Mouse (Mus musculus) common myeloid progenitor, adult 5-6 weeks (primary cell): ENCODE data around the gene C330021F23Rik. TPM values are rescaled to one million over a fixed set of nuclear protein-coding genes. Genes with fewer than 3 reads are reported as not detected.

Source experiments
- ATAC-seq: replicated peaks from 2 replicates; pipeline ENCODE4 v1.8.0; 2016; ENCODE audit warnings: low read depth, mild to moderate bottlenecking, moderate TSS enrichment, inconsistent platforms; ENCODE audit not compliant: poor library complexity, severe bottlenecking
- total RNA-seq: library from RNA; stranded (forward); fragments of 200-1000, 187-1606 nt; gene quantifications from 2 replicates; pipeline ENCODE4 v1.2.3, GENCODE M21; 2017

Gene C330021F23Rik
- total RNA-seq, 1 experiment from 2014 or later, result 0.96 TPM

DNA sequence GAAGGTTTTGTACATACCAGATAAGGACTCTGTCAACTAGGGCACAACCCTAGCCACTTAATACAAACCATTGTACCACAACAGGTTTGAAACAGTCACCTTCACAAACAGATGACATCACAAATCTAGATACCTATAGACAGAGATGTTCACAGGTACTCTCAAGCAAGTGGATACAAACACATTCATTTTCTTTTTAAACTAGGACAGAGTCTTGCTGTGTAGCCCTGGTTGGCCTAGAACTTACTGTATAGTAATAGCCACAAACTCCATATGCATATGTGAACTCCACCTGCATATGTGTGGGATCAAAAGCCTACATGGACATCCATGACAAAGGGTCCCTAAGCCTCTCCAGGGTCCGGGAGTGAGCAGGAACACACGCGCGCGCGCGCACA is 19.2 kb downstream of the C330021F23Rik start, which contains the start of gene Camsap3:
Camsap3 (plus strand) TSS at position 301 of the 398 bp plus-strand sequence.
- no peak for ATAC-seq

GRCm38 (mm10) chr8:3587391-3588257 is 19.8 kb downstream of the C330021F23Rik start:
- ATAC-seq, result peak; percentile 57

- ATAC-seq, result peak; percentile 64
Measured at GRCm38 (mm10) chr8:3588258-3588633, 20.5 kb downstream of the C330021F23Rik start.

DNA sequence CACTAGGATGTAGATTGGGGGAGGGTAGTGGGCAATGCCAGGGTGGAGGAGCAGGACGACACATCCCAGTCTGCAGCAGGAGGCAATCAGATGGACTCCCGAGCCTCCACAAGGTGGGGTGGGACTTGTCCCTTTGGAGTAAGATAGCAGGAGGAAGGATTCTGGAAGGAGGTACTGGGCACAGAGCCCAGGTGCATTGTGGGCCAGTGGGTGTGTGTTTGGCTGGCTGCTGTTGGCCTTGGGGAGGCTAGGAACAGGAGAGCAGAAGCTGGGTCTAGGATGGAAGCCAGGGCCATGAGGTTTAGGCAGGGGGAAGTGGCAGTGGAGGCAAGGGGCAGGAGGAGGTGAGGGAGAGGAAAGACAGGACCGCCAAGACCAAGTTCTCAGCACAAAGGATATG is 25.7 kb downstream of the C330021F23Rik start:
- 0 out of 2 replicates have a peak, but pooled peaks have one; percentile 30 for ATAC-seq

- no peak for ATAC-seq
Measured at GRCm38 (mm10) chr8:3594466-3594865, 26.7 kb downstream of the C330021F23Rik start.

DNA sequence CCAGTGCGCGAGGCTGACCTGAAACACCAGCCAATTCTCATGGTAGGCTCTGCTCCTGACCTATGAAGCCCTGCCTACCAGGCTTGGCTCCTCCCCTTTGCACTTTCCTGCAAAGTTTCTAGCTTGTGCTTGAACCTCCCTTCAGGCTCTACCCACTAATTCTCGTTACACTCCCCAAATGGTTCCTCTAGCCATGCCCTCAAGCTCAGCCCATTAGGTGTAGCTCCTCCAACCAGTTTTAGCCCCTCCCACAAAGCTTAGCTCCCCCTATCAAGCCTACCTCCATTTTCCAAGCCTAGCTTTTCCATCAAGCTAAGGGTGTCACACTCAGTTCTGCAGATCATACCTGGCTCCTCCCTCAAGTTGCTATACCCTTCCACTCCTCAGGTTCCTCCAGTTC is 30.3 kb downstream of the C330021F23Rik start:
- ATAC-seq, result no peak

GRCm38 (mm10) chr8:3599219-3599618 is 31.4 kb downstream of the C330021F23Rik start:
- no peak for ATAC-seq

GRCm38 (mm10) chr8:3600401-3600800 is 32.6 kb downstream of the C330021F23Rik start:
- ATAC-seq, result no peak

DNA sequence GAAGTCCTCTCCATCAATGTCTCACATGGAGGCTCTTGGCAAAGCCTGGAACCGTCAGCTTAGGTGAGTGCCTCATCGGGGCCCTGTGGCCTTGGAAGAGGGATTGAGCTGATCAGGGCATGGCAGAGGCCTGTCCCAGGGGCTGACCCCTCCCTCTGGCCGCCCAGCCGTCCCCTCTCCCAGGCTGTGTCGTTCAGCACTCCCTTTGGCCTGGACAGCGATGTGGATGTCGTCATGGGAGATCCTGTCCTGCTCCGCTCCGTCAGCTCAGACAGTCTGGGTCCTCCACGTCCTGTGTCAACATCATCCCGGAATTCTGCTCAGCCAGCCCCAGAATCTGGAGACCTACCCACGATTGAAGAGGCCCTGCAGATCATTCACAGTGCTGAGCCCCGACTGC is 35.6 kb downstream of the C330021F23Rik start:
- no peak for ATAC-seq

- ATAC-seq, result peak; percentile 43
Measured at GRCm38 (mm10) chr8:3606593-3606992, 38.8 kb downstream of the C330021F23Rik start.

DNA sequence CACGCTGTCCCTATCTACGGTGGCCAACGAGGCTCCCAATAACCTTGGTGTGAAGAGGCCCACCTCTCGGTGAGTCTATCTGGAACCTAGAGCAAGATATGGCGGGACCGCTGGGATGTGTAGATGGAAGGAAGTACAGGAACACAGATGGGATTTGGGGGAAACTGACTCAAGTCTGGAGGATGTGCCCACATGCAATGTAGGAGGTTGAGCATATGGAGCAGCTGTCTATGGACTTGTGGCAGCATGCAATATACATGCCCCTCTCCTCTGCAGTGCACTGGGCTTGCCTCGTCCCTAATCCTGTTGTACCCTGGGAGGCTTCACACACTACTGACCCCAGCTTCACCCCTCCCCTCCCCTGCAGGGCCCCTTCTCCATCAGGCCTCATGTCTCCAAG is 40.0 kb downstream of the C330021F23Rik start:
- no peak for ATAC-seq

DNA sequence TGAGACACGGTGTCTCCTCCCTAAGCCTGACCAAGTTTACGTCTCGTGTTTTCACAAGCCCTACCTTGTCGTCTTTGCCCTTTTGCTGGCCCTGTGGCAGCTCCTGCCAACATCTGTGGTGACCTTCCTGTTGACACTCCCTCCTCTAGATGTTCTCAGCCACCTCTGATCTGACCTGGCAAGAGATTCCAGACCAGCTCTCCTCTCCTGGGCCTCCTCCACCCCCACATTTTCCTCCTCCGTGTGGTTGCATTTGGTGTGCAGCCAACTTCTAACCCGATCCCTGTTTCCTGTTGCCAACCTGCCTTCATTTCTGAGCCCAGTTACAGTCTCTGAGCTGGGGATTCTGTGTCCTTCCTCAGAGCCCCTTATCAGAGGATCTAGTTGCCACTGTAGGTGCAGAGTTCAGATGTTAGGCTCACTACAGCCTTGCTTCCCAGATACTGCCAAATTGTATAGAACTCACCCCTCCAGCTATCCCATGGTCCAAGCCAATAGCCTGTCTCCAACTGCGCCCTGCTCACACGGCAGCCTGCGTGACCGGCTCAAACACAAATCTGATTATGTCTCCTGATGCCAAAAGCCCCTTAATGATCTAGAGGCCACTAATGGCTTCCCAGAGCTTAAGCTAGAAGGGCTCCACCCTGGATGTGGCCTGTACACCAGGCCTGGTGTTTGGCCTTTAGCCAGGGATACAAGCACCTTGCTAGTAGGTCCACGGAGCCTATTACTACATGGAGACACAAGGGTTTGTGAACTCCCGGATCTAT is 41.4 kb downstream of the C330021F23Rik start:
- peak; percentile 16 for ATAC-seq

- ATAC-seq, result no peak
Measured at GRCm38 (mm10) chr8:3609816-3610150, 42.0 kb downstream of the C330021F23Rik start.

DNA sequence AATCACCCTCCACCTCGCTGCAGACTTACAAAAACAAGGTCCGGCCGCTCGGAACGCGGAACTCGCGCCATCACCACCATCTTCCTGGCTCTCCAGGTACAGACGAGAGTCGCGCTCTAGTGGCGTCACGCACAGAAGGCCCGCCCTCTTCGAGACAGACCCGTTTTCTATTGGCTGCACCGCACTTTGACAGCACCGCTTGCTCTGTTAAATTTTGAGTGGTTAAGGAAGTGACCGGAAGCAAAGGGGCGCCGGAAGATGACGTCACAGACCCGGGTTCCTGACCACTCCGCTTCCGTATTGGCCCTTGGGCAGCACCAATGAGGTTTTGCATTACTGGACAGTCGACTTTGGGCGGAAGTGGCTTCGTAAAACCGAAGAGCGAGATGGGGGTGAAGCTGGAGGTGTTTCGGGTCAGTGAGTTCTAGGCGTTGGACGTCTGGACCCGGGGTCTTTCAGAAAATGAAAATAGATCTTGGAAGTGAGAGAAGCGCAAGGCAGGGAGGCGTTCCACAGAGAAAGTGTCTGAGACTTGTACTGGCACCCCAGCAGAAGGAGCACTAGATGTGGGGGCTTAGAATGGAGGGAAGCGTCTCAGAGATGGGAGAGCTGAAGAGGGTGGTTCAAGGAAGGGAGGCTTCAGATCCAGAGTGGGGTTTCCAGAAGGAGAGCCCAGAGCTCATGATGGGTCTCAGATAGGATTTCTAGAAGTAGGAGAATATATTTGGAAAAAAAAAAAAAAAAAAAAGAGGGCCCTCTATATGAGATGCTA is 53.6 kb downstream of the C330021F23Rik start, which contains the start of the genes Xab2 and Pet100:
Xab2 (minus strand) TSS at position 118 of the 772 bp plus-strand sequence.
Pet100 (plus strand) TSS at position 350 of the 772 bp plus-strand sequence.
- ATAC-seq, result peak; percentile 98

DNA sequence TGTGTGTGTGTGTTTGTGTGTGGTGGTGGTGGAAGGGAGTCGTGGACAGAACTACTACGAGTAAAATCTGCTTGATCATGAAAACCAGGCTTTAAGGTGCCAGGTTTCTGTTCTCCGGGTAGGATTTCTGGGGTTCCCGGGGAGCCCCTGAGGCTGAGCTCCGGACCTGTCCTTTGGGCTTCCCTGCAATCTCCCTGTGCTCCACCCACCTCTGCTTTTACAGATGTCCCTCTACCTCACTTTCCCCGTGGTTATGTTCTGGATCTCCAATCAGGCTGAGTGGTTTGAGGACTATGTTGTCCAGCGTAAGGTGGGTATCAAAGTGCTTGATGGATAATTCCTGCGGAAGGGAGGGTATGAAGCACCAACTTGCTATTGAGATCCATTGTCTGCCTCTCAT is 54.3 kb downstream of the C330021F23Rik start:
- no peak for ATAC-seq

GRCm38 (mm10) chr8:3625445-3625844 is 57.7 kb downstream of the C330021F23Rik start, which contains the start of gene Pcp2:
TSS of gene Pcp2 (minus strand) at chr8:3625545.
- ATAC-seq, result no peak

DNA sequence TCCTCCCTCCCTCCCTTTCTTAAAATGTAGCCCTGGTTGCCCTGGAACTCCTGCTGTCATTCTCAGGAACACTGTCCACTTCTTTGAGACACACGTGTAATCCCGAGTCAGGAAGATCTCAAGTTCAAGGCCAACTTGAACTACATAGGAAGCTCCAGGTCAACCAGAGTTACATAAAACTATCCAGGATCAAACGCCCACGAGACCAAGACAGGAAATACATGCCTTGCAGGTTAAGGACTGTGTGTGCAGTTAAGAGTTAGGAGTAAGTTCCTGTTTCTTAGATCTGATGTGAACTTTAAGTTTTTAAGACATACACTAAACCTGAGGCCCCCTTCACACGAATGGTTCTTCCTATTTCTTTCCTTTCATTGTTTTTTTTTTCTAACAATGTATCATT is 59.2 kb downstream of the C330021F23Rik start:
- ATAC-seq, result 0 out of 2 replicates have a peak, but pooled peaks have one; percentile 13

GRCm38 (mm10) chr8:3628014-3628413 is 60.2 kb downstream of the C330021F23Rik start:
- ATAC-seq, result peak; percentile 37

DNA sequence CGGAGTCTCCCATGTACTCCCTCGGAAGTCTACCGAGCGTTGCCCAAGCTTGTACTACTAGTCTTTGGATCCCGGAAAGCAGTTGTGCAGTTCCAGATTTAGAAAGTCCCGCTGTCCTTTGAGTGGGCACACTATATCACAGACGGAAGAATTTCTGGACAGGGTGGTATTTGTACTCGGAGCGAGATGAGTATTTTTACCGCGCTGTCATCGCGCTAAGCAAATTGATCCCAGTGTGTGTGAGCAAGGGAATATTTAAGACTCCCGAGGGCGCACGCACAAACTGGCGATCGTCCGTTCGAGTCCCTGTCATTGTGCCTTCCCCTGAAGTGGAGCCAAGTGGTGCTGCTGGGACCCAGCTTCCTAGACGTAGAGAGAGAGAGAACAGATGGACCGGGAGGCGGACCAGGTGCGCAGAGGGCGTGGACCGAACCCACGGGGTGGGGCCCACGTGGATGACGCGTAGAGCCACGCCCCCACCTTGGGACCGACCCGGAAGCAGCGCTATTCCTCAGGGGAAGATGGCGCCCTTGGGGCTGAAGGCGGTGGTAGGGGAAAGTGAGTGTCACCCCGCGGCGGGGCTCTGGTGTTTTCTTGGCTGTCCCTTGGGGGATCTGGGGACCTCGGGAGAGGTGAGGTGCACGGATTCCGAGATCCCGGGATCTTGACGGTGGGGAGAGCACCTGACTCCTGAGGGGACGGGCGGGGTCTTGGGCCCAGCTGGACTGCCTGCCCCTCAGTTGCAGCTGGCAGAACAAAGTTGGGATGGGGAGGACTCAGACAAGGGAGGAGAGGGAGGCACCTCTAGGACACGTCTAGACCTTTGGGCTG is 63.1 kb downstream of the C330021F23Rik start, which contains the start of gene Stxbp2:
Stxbp2 (plus strand) TSS at position 309 of the 831 bp plus-strand sequence.
- ATAC-seq, result peak; percentile 92
